Mouse (Mus musculus) bone marrow, adult 2 months (tissue): ENCODE data around the gene Pgrmc2.

ENCODE experiments used
- CTCF ChIP-seq: fragments of 200-500 bp; IDR thresholded peaks from 2 replicates; pipeline ENCODE4 v1.5.1; 2011; ENCODE audit warnings: low read length, control low read depth; ENCODE audit not compliant: control insufficient read depth, insufficient read depth
- POLR2A ChIP-seq: fragments of 200-500 bp; IDR thresholded peaks from 2 replicates; pipeline ENCODE4 v1.6.1; 2011; ENCODE audit warnings: low read depth, mild to moderate bottlenecking, control low read depth, low read length, borderline replicate concordance; ENCODE audit not compliant: control insufficient read depth

DNA sequence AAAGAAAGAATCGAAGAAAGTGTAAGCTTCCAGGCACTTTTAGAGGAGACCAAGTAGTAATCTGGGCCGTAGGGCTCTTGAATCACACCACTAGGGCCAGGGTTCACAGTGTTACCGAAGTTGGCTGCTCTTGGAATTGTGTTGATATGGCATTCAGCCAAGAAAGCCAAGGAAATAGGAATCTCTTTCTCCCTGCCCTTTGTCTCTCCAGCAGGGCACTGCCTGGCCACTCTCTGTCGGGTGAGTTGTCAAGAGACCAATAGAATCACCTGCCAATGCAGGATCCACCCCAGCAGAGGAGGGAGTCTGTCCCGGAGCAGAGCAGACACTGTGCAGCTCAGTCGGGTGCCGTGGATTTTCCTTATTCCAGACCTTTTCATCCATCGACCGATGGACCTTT is 19.1 kb upstream of the Pgrmc2 start:
- TF ChIP-seq CTCF (no peak), POLR2A (no peak)
